Mouse (Mus musculus) hindbrain, embryonic 16.5 days (tissue): ENCODE data around the gene Zmiz1. TPM values are rescaled to one million over a fixed set of nuclear protein-coding genes. Genes with fewer than 3 reads are reported as not detected.

ENCODE experiments used
- ATAC-seq: fragments of 200-750 bp; cut with Nextera tagmentation; 2 replicates; pipeline ENCODE4 v1.8.0; 2017; ENCODE audit warnings: moderate TSS enrichment, moderate library complexity
- H3K27ac ChIP-seq: fragments of 300-500 bp; sonication (generic); 2 replicates; pipeline ENCODE4 v1.5.1; 2014; ENCODE audit warnings: low read depth, mild to moderate bottlenecking, control low read depth, low read length, moderate library complexity
- H3K27me3 ChIP-seq: fragments of 300-500 bp; sonication (generic); replicated peaks from 2 replicates; pipeline ENCODE4 v1.6.1; 2014; ENCODE audit warnings: low read length; ENCODE audit not compliant: control insufficient read depth, insufficient read depth
- H3K36me3 ChIP-seq: fragments of 300-500 bp; sonication (generic); 2 replicates; pipeline ENCODE4 v1.6.1; 2014; ENCODE audit warnings: mild to moderate bottlenecking, low read length, moderate library complexity, mixed read lengths; ENCODE audit not compliant: control insufficient read depth, insufficient read depth
- H3K4me1 ChIP-seq: fragments of 300-500 bp; sonication (generic); 2 replicates; pipeline ENCODE4 v1.6.1; 2014; ENCODE audit warnings: low read depth, low read length; ENCODE audit not compliant: control insufficient read depth, insufficient read depth
- H3K4me2 ChIP-seq: fragments of 300-500 bp; sonication (generic); 2 replicates; pipeline ENCODE4 v1.6.1; 2014; ENCODE audit warnings: mild to moderate bottlenecking, low read length, control low read depth, moderate library complexity
- H3K4me3 ChIP-seq: fragments of 300-500 bp; sonication (generic); 2 replicates; pipeline ENCODE4 v1.5.1; 2014; ENCODE audit warnings: mild to moderate bottlenecking, low read length, control low read depth, moderate library complexity
- H3K9ac ChIP-seq: fragments of 300-500 bp; sonication (generic); 2 replicates; pipeline ENCODE4 v1.6.1; 2014; ENCODE audit warnings: low read depth, mild to moderate bottlenecking, control low read depth, low read length, moderate library complexity
- H3K9me3 ChIP-seq: fragments of 300-500 bp; sonication (generic); 2 replicates; pipeline ENCODE4 v1.6.1; 2014; ENCODE audit warnings: mild to moderate bottlenecking, low read length, moderate library complexity; ENCODE audit not compliant: control insufficient read depth
- WGBS: fragments of 180-500 bp; shearing (Covaris S2); extraction: QIAGEN DNeasy Blood & Tissue Kit; methylation state at CpG from one replicate; pipeline ENCODE4 v1.1.7; 2014; 5-methylcytosine and 5-hydroxymethylcytosine counted together
- polyA plus RNA-seq: library from polyadenylated mRNA; unstranded; fragments of >200 nt; fragmentation: Nextera tagmentation; extraction: Ambion mirVana; gene quantifications from 2 replicates; pipeline ENCODE4 v1.2.1, GENCODE M21; 2015

Zmiz1 gene
- polyA plus RNA-seq, 1 experiment from 2014 or later, result 50.4 TPM

DNA sequence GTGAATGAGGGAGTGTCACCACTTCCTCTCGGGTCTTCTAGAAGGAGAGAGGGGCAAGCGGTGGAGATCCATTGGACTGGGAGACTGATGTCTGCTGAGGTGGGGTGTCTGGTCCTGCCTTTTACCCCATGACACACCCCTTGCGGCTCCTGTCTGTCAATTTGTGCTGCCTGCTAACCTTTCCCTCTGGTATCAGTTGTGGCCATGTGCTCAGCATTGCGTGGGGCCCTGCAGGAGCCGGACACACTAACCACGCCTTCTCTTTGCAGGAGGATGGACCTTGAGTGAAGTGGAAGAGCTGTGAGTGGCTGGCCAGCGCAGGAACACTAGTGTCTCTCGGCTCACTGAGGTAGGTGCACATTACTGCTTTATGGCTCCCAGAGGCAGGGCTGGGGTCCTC lies 77.5 kb downstream of the Zmiz1 start:
- 90% methylated on average over 8 of the region's 8 CpGs for WGBS
- Histone ChIP-seq H3K27me3 (no peaks in the 10 kb centered on the region), H3K9me3 (no peaks in the 10 kb centered on the region)

GRCm38 (mm10) chr14:25537351-25537750 lies 78.4 kb downstream of the Zmiz1 start:
- Histone ChIP-seq H3K27me3 (no peaks in the 10 kb centered on the region), H3K27ac (no peak overlapping the region), H3K36me3 (peaks cover 6% of the 10 kb centered on the region; the same call in 1 of the 2 replicates), H3K4me3 (no peak overlapping the region), H3K9me3 (no peaks in the 10 kb centered on the region), H3K4me1 (peaks cover 11% of the 10 kb centered on the region), H3K4me2 (no peak overlapping the region), H3K9ac (no peak overlapping the region)
- ATAC-seq, result no peak
- WGBS, result 73% methylated on average over 1 of the region's 1 CpGs

More for the DNA sequence above, 77.5 kb downstream of the Zmiz1 start:
- Histone ChIP-seq H3K4me2 (no peak overlapping the region), H3K9ac (no peak overlapping the region), H3K27ac (no peak overlapping the region), H3K4me1 (peaks cover 11% of the 10 kb centered on the region), H3K36me3 (peaks cover 6% of the 10 kb centered on the region; the same call in 1 of the 2 replicates), H3K4me3 (no peak overlapping the region)
- no peak for ATAC-seq

- H3K4me3 ChIP-seq, result no peak overlapping the region
- no peak overlapping the region for H3K4me2 ChIP-seq
- H3K4me1 ChIP-seq, result peaks cover 8% of the 10 kb centered on the region
- no peak overlapping the region for H3K9ac ChIP-seq
- 72% methylated on average over 2 of the region's 2 CpGs for WGBS
- no peaks in the 10 kb centered on the region for H3K9me3 ChIP-seq
- no peaks in the 10 kb centered on the region for H3K27me3 ChIP-seq
- ATAC-seq, result no peak
- H3K36me3 ChIP-seq, result peaks cover 6% of the 10 kb centered on the region; the same call in 1 of the 2 replicates
- no peak overlapping the region for H3K27ac ChIP-seq
These were observed 79.5 kb downstream of the Zmiz1 start for GRCm38 (mm10) chr14:25538522-25538921.

DNA sequence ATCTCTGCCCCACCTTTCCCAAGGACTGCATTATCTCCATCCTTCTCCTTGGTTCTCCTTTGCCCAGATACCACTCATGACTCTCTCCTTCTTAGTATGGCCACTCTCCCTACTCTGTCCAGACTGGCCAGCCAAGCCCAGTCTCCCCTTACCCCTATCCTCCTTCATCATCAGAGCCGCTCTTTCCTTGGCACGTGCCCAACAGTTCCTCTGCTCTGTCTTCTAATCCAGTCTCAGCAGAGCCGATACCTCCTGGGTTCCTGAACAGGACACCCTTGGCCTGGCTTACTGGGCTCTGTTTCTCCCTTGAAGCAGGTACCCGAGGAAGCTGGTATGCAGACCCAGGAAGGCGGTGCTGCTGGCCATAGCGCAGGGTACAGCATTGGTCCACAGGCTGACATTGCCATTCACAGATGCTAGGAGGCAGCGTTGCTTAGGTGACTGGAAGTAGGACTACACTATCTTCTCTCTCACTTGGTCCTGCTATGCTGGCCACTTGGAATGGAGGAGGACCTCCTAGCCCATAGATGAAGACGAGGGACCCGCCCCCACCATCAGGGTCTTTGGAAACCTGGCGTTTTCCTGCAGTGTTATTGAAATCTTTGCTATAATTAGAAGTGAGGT lies 80.6 kb downstream of the Zmiz1 start:
- Histone ChIP-seq H3K9ac (no peak overlapping the region), H3K27me3 (no peaks in the 10 kb centered on the region), H3K36me3 (peaks cover 6% of the 10 kb centered on the region; the same call in 1 of the 2 replicates), H3K27ac (no peak overlapping the region), H3K9me3 (no peaks in the 10 kb centered on the region), H3K4me1 (peaks cover 3% of the 10 kb centered on the region), H3K4me3 (no peak overlapping the region), H3K4me2 (no peak overlapping the region)
- WGBS, result 77% methylated on average over 10 of the region's 10 CpGs
- ATAC-seq, result 0 out of 2 replicates have a peak, but pooled peaks have one; percentile 9

DNA sequence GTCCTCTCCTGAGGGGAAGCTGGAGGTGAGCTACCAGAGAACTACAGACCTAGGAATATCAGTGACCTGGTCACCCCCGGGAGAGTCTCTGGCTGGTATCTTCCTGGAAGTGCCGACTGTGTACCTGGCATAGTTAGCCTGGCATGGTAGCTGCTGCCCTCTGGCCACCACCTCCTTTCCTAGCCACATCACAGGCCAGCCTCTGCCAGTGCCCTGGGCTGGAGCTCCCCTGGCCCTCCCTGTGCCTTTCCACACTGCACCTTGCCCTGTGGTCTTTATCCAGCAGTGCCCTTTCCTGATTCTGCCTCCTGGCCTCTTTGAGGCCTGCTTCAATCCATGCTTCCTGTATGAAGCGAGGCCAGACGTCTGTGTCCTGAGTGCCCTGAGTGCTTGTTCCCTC lies 81.2 kb downstream of the Zmiz1 start:
- Histone ChIP-seq H3K4me2 (no peak overlapping the region), H3K27me3 (no peaks in the 10 kb centered on the region), H3K4me1 (peaks cover 3% of the 10 kb centered on the region; the same call in 1 of the 2 replicates), H3K9ac (no peak overlapping the region), H3K4me3 (no peak overlapping the region), H3K9me3 (no peaks in the 10 kb centered on the region), H3K36me3 (peaks cover 6% of the 10 kb centered on the region; the same call in 1 of the 2 replicates), H3K27ac (no peak overlapping the region; the same call in 1 of the 2 replicates)
- 80% methylated on average over 4 of the region's 4 CpGs for WGBS
- ATAC-seq, result no peak

- no peak for ATAC-seq
- Histone ChIP-seq H3K4me2 (no peak overlapping the region), H3K36me3 (peaks cover 8% of the 10 kb centered on the region; the same call in 1 of the 2 replicates), H3K9me3 (no peaks in the 10 kb centered on the region), H3K9ac (no peak overlapping the region), H3K4me1 (peaks cover 4% of the 10 kb centered on the region), H3K27ac (no peak overlapping the region), H3K4me3 (no peak overlapping the region), H3K27me3 (no peaks in the 10 kb centered on the region)
- 86% methylated on average over 5 of the region's 5 CpGs for WGBS
These were observed 82.2 kb downstream of the Zmiz1 start for GRCm38 (mm10) chr14:25541213-25541612.

DNA sequence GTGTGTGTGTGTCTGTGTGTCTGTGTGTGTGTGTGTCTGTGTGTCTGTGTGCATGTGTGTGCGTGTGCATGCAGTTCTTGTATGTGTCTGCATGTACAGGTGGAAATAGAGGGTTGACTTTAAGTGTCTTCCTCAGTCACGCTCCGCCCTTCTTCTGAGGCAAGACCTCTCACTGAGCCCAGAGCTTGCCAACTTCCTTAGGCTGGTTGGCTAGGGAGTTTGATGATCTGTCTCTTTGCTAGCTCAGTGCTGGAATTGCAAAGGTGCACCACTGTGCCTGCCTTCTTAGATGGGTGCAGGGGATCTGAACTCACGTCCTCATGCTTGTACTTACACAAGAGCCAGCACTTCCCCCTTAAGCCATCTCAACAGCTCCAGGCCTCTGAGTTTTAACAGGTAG lies 84.1 kb downstream of the Zmiz1 start:
- Histone ChIP-seq H3K27ac (no peak overlapping the region), H3K27me3 (no peaks in the 10 kb centered on the region), H3K4me2 (no peak overlapping the region), H3K36me3 (peaks cover 3% of the 10 kb centered on the region; the same call in 1 of the 2 replicates), H3K4me3 (no peak overlapping the region), H3K9ac (no peak overlapping the region), H3K4me1 (peaks cover 22% of the 10 kb centered on the region), H3K9me3 (no peaks in the 10 kb centered on the region)
- no peak for ATAC-seq
- WGBS, result 92% methylated on average over 4 of the region's 4 CpGs

GRCm38 (mm10) chr14:25543927-25544326 lies 84.9 kb downstream of the Zmiz1 start:
- H3K4me2 ChIP-seq, result no peak overlapping the region
- H3K27ac ChIP-seq, result no peak overlapping the region
- H3K9me3 ChIP-seq, result no peaks in the 10 kb centered on the region
- peaks cover 30% of the 10 kb centered on the region for H3K4me1 ChIP-seq
- no peaks in the 10 kb centered on the region for H3K27me3 ChIP-seq
- no peak overlapping the region for H3K9ac ChIP-seq
- H3K4me3 ChIP-seq, result no peak overlapping the region
- no peak for ATAC-seq
- peaks cover 3% of the 10 kb centered on the region; the same call in 1 of the 2 replicates for H3K36me3 ChIP-seq
- WGBS, result 95% methylated on average over 4 of the region's 4 CpGs

DNA sequence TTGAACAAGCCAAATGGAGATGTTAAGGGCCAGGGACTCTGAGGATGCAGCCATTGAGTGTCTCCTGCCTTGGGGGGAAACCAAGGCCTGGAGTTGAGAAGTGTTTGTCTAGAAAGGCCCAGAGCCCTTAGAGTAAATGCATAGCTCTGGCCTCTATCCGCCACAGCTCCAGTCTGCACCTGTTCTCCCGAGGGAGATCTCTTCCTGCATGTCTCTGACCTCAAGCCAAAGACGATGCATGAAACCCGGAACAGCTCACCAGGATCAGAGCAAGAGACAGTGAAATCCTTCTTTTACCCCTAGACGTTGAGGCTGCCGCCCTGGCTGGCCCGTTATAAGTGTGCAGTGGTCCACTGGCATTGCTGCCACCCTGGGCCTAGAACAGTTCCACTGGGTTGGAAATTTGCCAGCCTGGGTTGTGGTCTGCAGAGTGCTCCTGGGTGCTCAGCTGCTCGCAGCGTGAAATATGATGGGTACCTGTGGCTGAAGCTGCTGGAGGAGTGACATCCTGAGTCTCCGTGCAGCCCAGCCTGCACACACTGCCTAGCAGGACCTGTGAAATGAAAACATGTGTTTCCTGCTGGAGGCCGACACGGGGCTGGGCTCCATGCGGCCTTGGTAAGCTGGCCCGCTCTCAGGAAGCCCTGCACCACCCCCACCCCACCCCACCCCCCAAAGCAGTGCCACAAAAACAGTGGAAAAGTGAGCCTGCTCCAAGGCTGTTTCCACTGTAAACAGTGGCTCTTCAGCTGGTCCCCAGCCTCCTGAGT lies 88.1 kb downstream of the Zmiz1 start:
- H3K4me1 ChIP-seq, result peaks cover 57% of the 10 kb centered on the region
- no peak overlapping the region for H3K4me3 ChIP-seq
- peak overlapping the region; percentile 70 for H3K27ac ChIP-seq
- 0 out of 2 replicates have a peak, but pooled peaks have one; percentile 12 for ATAC-seq
- no peaks in the 10 kb centered on the region for H3K27me3 ChIP-seq
- H3K9ac ChIP-seq, result no peak overlapping the region
- WGBS, result 37% methylated on average over 14 of the region's 14 CpGs
- H3K9me3 ChIP-seq, result no peaks in the 10 kb centered on the region
- H3K4me2 ChIP-seq, result no peak overlapping the region
- H3K36me3 ChIP-seq, result peaks cover 3% of the 10 kb centered on the region; the same call in 1 of the 2 replicates
